In the genomic region with DNA sequence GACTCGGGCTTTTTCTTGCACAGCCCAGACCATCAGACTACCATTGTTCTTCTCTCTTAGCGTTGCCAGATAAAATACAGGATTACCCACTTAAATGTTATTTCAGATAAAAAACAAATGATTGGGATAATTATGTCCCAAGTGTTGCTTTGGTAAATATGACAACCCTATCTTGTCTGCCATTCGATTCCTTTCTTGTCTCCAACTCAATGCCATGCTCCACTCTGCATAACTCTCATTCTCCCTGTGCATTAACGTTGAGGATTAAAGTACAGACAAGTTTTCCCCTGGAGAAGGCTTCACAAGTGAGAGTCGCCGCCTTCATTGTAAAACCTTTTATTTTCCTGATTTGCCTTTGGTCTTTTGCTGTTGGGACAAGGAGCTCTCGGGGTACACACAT, we compare ENCODE assay signal across 8 mouse cellular contexts. TPM values are rescaled to one million over a fixed set of nuclear protein-coding genes. Genes with fewer than 3 reads are reported as not detected.
DNase-seq lines count a peak whose midpoint lies in the region; ATAC-seq and TF ChIP-seq lines count a peak whose summit lies in the region.

No protein-coding gene starts in this region.

- TF ChIP-seq CTCF in heart, postnatal 0 days (IDR thresholded peaks at IDR 0.05; ENCODE audit: low read depth), result no peak
- TF ChIP-seq CTCF in bone marrow, adult 2 months (IDR thresholded peaks at IDR 0.05; ENCODE audit: control insufficient read depth, insufficient read depth, low read length), result no peak

- WGBS in heart, postnatal 0 days, result 44% methylated on average over 7 of the region's 7 CpGs
- 41% methylated on average over 7 of the region's 7 CpGs for WGBS in bone marrow, adult 2 months
- 50% methylated on average over 7 of the region's 7 CpGs for WGBS in hindbrain, embryonic 11.5 days
- WGBS in midbrain, embryonic 10.5 days, result 48% methylated on average over 7 of the region's 7 CpGs

- peak overlapping the region; percentile 93 for H3K27ac ChIP-seq in heart, postnatal 0 days (ENCODE audit: low read depth)
- H3K27ac ChIP-seq in bone marrow, adult 2 months (ENCODE audit: control insufficient read depth, insufficient read depth, low read depth, low read length, poor library complexity), result peak overlapping the region; percentile 98
- H3K27ac ChIP-seq in hindbrain, embryonic 11.5 days (ENCODE audit: low read depth, low read length), result no peak overlapping the region
- H3K27ac ChIP-seq in midbrain, embryonic 10.5 days (replicated peaks), result peak overlapping the region; percentile 95

- no peaks in the 10 kb centered on the region for H3K9me3 ChIP-seq in heart, postnatal 0 days (replicated peaks; ENCODE audit: control insufficient read depth, low read length)
- no peaks in the 10 kb centered on the region for H3K9me3 ChIP-seq in hindbrain, embryonic 11.5 days (ENCODE audit: control insufficient read depth, low read length)
- H3K9me3 ChIP-seq in midbrain, embryonic 10.5 days (replicated peaks), result no peaks in the 10 kb centered on the region

- no peaks in the 10 kb centered on the region for H3K4me1 ChIP-seq in heart, postnatal 0 days (ENCODE audit: control insufficient read depth, insufficient read depth)
- no peaks in the 10 kb centered on the region for H3K4me1 ChIP-seq in bone marrow, adult 2 months (ENCODE audit: control insufficient read depth, insufficient read depth, low read length)
- no peaks in the 10 kb centered on the region for H3K4me1 ChIP-seq in hindbrain, embryonic 11.5 days (replicated peaks; ENCODE audit: control insufficient read depth, insufficient read depth, low read length)
- 0 out of 2 replicates have a peak, but pooled peaks cover 3% of the 10 kb centered on the region for H3K4me1 ChIP-seq in midbrain, embryonic 10.5 days

- no peak overlapping the region for H3K9ac ChIP-seq in heart, postnatal 0 days (replicated peaks; ENCODE audit: low read depth, low read length)
- H3K9ac ChIP-seq in hindbrain, embryonic 11.5 days (ENCODE audit: low read depth, low read length), result no peak overlapping the region

- ATAC-seq in heart, postnatal 0 days (ENCODE audit: insufficient read depth, low read depth), result no peak
- peak; percentile 39 for ATAC-seq in hindbrain, embryonic 11.5 days (ENCODE audit: low FRiP score)

- no peak for DNase-seq in heart, postnatal 0 days (ENCODE audit: low spot score)
- DNase-seq in heart, adult 18-20 months, result no peak
- no peak for DNase-seq in hindbrain, embryonic 11.5 days (ENCODE audit: low spot score)
- no peak for DNase-seq in midbrain, embryonic 10.5 days (ENCODE audit: low spot score)
- no peak for DNase-seq in layer of hippocampus, adult 9-11 months
- no peak for DNase-seq in thymus, postnatal 4 days
- DNase-seq in B cell, adult 2 months, result no peak

- H3K4me2 ChIP-seq in heart, postnatal 0 days (ENCODE audit: low read depth, low read length), result peak overlapping the region; percentile 61
- H3K4me2 ChIP-seq in hindbrain, embryonic 11.5 days (replicated peaks; ENCODE audit: low read depth, low read length), result peak overlapping the region; percentile 25; the same call in 1 of the 2 replicates

- peak overlapping the region; percentile 67 for H3K4me3 ChIP-seq in heart, postnatal 0 days (ENCODE audit: low read depth, low read length)
- H3K4me3 ChIP-seq in bone marrow, adult 2 months (replicated peaks; ENCODE audit: control insufficient read depth, low read depth, low read length), result peak overlapping the region; percentile 92
- peak overlapping the region; percentile 56 for H3K4me3 ChIP-seq in hindbrain, embryonic 11.5 days (ENCODE audit: low read depth, low read length)
- peak overlapping the region; percentile 65 for H3K4me3 ChIP-seq in midbrain, embryonic 10.5 days

- no peak for TF ChIP-seq EP300 in heart, postnatal 0 days (IDR thresholded peaks at IDR 0.05; ENCODE audit: low read depth)

- no peaks in the 10 kb centered on the region for H3K27me3 ChIP-seq in heart, postnatal 0 days (ENCODE audit: control insufficient read depth, insufficient read depth, low read length)
- H3K27me3 ChIP-seq in hindbrain, embryonic 11.5 days (ENCODE audit: control insufficient read depth, insufficient read depth, low read length), result peaks cover 3% of the 10 kb centered on the region; the same call in 1 of the 2 replicates
- H3K27me3 ChIP-seq in midbrain, embryonic 10.5 days (ENCODE audit: low read depth, poor library complexity, severe bottlenecking), result peaks cover 96% of the 10 kb centered on the region

- TF ChIP-seq POLR2A in bone marrow, adult 2 months (IDR thresholded peaks at IDR 0.05; ENCODE audit: borderline replicate concordance, control insufficient read depth, low read depth, low read length), result no peak

- H3K36me3 ChIP-seq in heart, postnatal 0 days (replicated peaks; ENCODE audit: control insufficient read depth, insufficient read depth, low read length), result no peaks in the 10 kb centered on the region
- H3K36me3 ChIP-seq in hindbrain, embryonic 11.5 days (ENCODE audit: control insufficient read depth, insufficient read depth, low read length), result no peaks in the 10 kb centered on the region
- no peaks in the 10 kb centered on the region for H3K36me3 ChIP-seq in midbrain, embryonic 10.5 days

RNA-seq across cellular contexts. Expression of a gene that starts 0.3 kb away (rescaled TPM):
- 11.3 and 21.4 TPM in 2 replicates for total RNA-seq in heart, postnatal 0 days (2014; rRNA removed; ENCODE audit: low replicate concordance)
- 5.9 and 6.4 TPM in 2 replicates for polyA plus RNA-seq in heart, postnatal 0 days (2015; fragmentation: Nextera tagmentation; extraction: Ambion mirVana)
- 10 to 100 TPM; 34.2 to 37.8 TPM for total RNA-seq in heart, adult 18-20 months (2021)
- 5.9 and 7.3 TPM in 2 replicates for polyA plus RNA-seq in bone marrow, adult 2 months (2011; ENCODE audit: insufficient read depth, insufficient read length, low replicate concordance, missing spikeins)
- 14.5 and 16.9 TPM in 2 replicates for polyA plus RNA-seq in hindbrain, embryonic 11.5 days (2014; fragmentation: Nextera tagmentation; extraction: Ambion mirVana)
- polyA plus RNA-seq in midbrain, embryonic 10.5 days (2016; fragmentation: Nextera tagmentation; extraction: Ambion mirVana), result 10.9 and 12.2 TPM in 2 replicates
